Mouse (Mus musculus) embryonic facial prominence, embryonic 14.5 days (tissue): Measurements from ENCODE around the gene Gm11634. TPM values are rescaled to one million over a fixed set of nuclear protein-coding genes. Genes with fewer than 3 reads are reported as not detected.
"Not testable (repeated sequence)": the region's sequence is repeated elsewhere in the genome, so short reads cannot be mapped to it uniquely, and the experiment has no call there.

Experiments
- ATAC-seq: fragments of 200-750 bp; cut with Nextera tagmentation; 2 replicates; pipeline ENCODE4 v1.8.0; 2017; ENCODE audit warnings: low read depth, moderate number of reproducible peaks, moderate TSS enrichment
- DNase-seq: peaks from one replicate; pipeline ENCODE4 v3.0.0-alpha.2; 2015; ENCODE audit warnings: low spot score
- H3K27ac ChIP-seq: fragments of 300-500 bp; sonication (generic); replicated peaks from 2 replicates; pipeline ENCODE4 v1.5.1; 2014; ENCODE audit warnings: low read depth, mild to moderate bottlenecking, low read length, moderate library complexity
- H3K27me3 ChIP-seq: fragments of 300-500 bp; sonication (generic); replicated peaks from 2 replicates; pipeline ENCODE4 v1.6.1; 2014; ENCODE audit warnings: low read length; ENCODE audit not compliant: control insufficient read depth, insufficient read depth
- H3K36me3 ChIP-seq: fragments of 300-500 bp; sonication (generic); 2 replicates; pipeline ENCODE4 v1.6.1; 2014; ENCODE audit warnings: low read length, mixed read lengths; ENCODE audit not compliant: control insufficient read depth, insufficient read depth
- H3K4me1 ChIP-seq: fragments of 300-500 bp; sonication (generic); 2 replicates; pipeline ENCODE4 v1.6.1; 2014; ENCODE audit warnings: antibody characterized with exemption, low read length; ENCODE audit not compliant: control insufficient read depth, insufficient read depth
- H3K4me2 ChIP-seq: fragments of 300-500 bp; sonication (generic); 2 replicates; pipeline ENCODE4 v1.6.1; 2014; ENCODE audit warnings: low read depth, mild to moderate bottlenecking, low read length, moderate library complexity, mixed read lengths
- H3K4me3 ChIP-seq: fragments of 300-500 bp; sonication (generic); 2 replicates; pipeline ENCODE4 v1.5.1; 2014; ENCODE audit warnings: low read depth, mild to moderate bottlenecking, low read length
- H3K9ac ChIP-seq: fragments of 300-500 bp; sonication (generic); 2 replicates; pipeline ENCODE4 v1.6.1; 2014; ENCODE audit warnings: low read depth, mild to moderate bottlenecking, low read length, moderate library complexity, mixed read lengths
- H3K9me3 ChIP-seq: fragments of 300-500 bp; sonication (generic); 2 replicates; pipeline ENCODE4 v1.6.1; 2016; ENCODE audit warnings: low read length; ENCODE audit not compliant: control insufficient read depth
- WGBS: fragments of 180-500 bp; shearing (Covaris S2); extraction: QIAGEN DNeasy Blood & Tissue Kit; methylation state at CpG from one replicate; pipeline ENCODE4 v1.1.7; 2014; 5-methylcytosine and 5-hydroxymethylcytosine counted together
- polyA plus RNA-seq: library from polyadenylated mRNA; unstranded; fragments of >200 nt; fragmentation: Nextera tagmentation; extraction: Ambion mirVana; gene quantifications from 2 replicates; pipeline ENCODE4 v1.2.1, GENCODE M21; 2014

The Gm11634 gene
- not detected in 2 replicates for polyA plus RNA-seq

DNA sequence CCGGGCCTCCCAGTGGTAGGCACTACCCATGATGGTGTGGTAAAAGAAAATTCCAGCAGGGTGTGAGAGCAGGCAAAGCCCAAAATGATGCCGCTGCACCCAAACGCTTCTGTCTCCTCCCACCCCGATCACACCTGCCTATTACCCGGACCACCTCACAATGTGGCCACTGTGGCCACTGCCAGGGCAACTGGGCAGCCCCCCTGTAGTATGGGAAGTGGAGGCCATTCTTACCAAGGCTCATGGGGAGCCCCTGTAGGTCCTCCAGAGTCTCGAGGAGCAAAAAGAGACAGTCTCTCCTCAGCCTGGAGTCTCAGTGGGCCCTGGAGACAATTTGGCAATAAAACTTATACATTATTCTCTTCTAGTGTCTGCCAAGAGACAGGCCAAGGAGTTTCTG is at the start of gene Gm11634:
Gm11634 (minus strand) TSS at position 101 of the 400 bp plus-strand sequence.
- 80% methylated on average over 6 of the region's 6 CpGs for whole genome bisulfite sequencing

DNA sequence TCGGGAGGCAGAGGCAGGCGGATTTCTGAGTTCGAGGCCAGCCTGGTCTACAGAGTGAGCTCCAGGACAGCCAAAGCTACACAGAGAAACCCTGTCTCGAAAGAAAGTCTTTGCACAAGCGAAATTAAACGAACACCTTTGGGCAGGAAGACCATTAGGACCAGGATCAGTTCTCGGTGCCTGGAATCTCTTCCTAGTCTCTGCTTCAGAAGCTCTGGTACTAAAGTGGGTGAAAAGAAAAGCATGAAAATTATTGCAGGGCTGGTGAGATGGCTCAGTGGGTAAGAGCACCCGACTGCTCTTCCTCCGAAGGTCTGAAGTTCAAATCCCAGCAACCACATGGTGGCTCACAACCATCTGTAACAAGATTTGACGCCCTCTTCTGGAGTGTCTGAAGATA is 48.0 kb upstream of the Gm11634 start:
- not testable (repeated sequence) for H3K4me1 ChIP-seq, H3K27ac ChIP-seq, ATAC-seq, H3K4me2 ChIP-seq, DNase-seq, H3K36me3 ChIP-seq, H3K27me3 ChIP-seq, H3K9ac ChIP-seq, H3K4me3 ChIP-seq, H3K9me3 ChIP-seq
- WGBS: 93% methylated on average over 10 of the region's 10 CpGs

More for the DNA sequence above, at the start of gene Gm11634:
- no peak for ATAC-seq
- H3K27ac ChIP-seq: no peak within 1 kb of the TSS
- H3K36me3 ChIP-seq: no peaks in the 10 kb centered on the region
- no peaks in the 10 kb centered on the region for H3K4me1 ChIP-seq
- no peaks in the 10 kb centered on the region for H3K9me3 ChIP-seq
- no peak for DNase-seq
- H3K4me2 ChIP-seq: no peak within 1 kb of the TSS
- no peak within 1 kb of the TSS for H3K4me3 ChIP-seq
- no peaks in the 10 kb centered on the region for H3K27me3 ChIP-seq
- H3K9ac ChIP-seq: no peak within 1 kb of the TSS

DNA sequence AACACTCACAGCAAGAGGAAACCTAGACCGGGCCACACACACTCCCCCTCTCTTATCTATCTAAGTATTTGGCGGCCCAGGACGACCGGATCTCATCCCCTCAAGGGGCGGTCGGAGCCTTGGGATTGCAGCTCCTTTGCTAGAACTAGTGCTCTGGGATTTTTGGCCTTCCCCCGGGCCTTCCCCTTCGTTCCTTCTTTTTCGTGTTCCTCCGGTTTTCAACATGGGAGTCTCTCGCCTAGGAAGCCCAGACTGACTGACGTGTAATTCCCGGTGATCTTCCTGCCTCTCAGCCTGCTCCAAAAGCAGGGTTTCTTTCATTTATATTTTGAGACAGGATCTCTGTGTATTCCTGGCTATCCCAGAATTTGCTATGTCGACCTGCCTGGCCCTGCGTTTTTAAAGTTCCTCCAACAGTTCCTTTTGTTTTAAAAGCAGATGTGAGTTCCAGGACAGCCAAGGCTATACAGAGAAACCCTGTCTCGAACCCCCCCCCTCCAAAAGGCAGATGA is 47.3 kb upstream of the Gm11634 start:
- H3K4me1 ChIP-seq, H3K36me3 ChIP-seq, H3K9me3 ChIP-seq, DNase-seq, ATAC-seq, H3K27me3 ChIP-seq: not testable (repeated sequence)
- 10% methylated on average over 15 of the region's 16 CpGs for WGBS
- H3K27ac ChIP-seq: peak overlapping the region; percentile 91
- H3K4me3 ChIP-seq: peak overlapping the region; percentile 29
- H3K9ac ChIP-seq: peak overlapping the region; percentile 64
- H3K4me2 ChIP-seq: peak overlapping the region; percentile 46

DNA sequence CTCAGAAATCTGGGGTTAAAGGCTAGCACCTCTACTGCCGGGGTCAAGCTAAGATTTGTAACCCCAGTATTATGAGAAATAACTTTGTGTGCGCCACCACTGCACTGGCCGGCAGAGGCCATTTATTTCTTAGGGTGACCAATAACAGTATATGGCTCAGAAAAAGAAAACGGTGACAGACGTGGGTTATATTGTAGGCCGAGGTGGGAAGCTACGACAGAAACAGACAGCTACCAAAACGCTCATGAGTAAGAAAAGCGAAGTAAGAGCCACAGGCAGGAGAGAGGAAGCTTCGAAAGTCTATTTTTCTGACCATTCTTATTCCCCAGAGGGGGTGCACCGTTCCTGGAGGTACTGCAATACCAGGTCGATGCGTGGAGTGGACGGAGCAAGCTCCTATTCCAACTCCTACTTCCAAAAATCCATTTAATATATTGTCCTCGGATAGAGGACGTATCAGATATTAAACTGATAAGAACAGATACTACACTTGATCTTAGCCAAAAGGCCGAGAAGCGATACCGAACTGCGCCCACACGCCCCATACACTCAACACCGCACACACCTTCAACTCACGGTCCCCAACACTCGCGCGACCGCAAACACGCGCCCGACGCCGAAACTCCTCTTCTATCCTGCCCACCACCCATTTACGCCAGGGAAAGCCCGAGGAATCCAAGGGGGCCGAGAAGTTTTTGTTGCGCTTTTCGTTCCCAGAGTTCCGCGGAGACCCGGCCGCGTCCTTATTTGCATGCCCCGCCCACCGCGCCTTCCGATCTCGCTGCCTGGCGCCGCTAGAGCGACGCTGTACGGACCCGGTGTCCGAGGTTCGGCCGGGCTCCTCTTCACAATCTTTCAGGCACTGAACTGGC is 46.6 kb upstream of the Gm11634 start:
- peak overlapping the region; percentile 91 for H3K27ac ChIP-seq
- H3K36me3 ChIP-seq, H3K4me1 ChIP-seq, H3K9me3 ChIP-seq, H3K27me3 ChIP-seq: not testable (repeated sequence)
- ATAC-seq: peak; percentile 84
- peak overlapping the region; percentile 29 for H3K4me3 ChIP-seq
- peak; percentile 91 for DNase-seq
- peak overlapping the region; percentile 46 for H3K4me2 ChIP-seq
- WGBS: under 1% methylated on average over 41 of the region's 56 CpGs
- peak overlapping the region; percentile 64 for H3K9ac ChIP-seq

DNA sequence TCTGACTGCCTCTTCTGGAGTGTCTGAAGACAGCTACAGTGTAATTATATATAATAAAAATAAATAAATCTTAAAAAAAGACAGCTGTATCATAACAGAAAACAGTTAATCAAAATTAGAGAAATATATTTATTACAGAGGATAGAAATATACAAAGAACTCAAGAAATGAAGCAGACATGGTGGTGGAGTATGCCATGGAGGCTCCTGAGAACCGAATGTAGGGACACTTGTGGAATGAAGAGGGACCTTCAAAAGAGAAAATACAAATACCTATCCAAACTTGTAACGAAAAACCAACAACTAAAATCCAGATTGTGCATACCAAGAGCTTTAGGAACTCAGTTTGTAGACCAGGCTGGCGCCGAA is 46.0 kb upstream of the Gm11634 start:
- not testable (repeated sequence) for H3K9me3 ChIP-seq, H3K4me3 ChIP-seq, H3K4me1 ChIP-seq, H3K27ac ChIP-seq, H3K9ac ChIP-seq, H3K27me3 ChIP-seq, H3K36me3 ChIP-seq, DNase-seq, ATAC-seq, H3K4me2 ChIP-seq
- under 1% methylated on average over 4 of the region's 4 CpGs for WGBS

DNA sequence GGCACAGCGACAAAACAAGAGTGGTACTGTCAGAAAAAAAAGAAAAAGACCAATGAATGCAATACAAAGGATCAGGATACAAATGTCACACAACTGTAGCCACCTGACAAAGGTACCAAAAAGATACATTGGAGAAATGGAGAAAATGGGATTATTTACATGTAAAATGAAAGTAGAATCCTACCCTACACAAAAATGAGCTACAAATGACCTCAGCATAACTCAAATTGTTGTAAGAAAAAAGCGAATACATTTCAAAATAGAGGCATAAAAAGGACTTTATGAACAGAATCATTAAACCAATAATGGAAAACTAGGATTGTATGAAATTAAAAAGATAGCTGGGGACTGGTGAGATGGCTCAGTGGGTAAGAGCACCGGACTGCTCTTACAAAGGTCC is 45.5 kb upstream of the Gm11634 start:
- no peaks in the 10 kb centered on the region for H3K36me3 ChIP-seq
- H3K4me2 ChIP-seq: no peak overlapping the region
- H3K4me1 ChIP-seq: no peaks in the 10 kb centered on the region
- no peak overlapping the region for H3K9ac ChIP-seq
- H3K27ac ChIP-seq: no peak overlapping the region
- no peak overlapping the region for H3K4me3 ChIP-seq
- H3K27me3 ChIP-seq: no peaks in the 10 kb centered on the region
- ATAC-seq (no peak), DNase-seq (no peak)
- H3K9me3 ChIP-seq: no peaks in the 10 kb centered on the region
- WGBS: 56% methylated on average over 3 of the region's 3 CpGs

DNA sequence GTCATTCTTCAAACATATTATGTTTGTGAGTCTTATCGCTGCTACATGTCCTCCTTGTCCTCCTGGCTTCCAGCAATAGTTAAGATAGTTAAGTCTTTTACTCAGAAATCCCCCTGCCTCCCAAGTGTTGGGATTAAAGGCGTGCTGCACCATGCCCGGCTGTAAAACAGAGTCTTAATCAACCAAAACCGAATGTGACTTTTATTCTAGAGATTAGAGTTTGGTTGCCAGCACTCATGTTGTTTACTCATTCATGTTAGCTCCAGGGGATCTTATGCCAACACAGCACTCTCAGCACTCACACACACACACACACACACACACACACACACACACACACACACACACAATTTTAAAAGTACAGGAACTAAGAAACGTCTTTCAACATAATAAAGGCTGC is 43.9 kb upstream of the Gm11634 start:
- Histone ChIP-seq H3K9me3 (no peaks in the 10 kb centered on the region), H3K4me3 (no peak overlapping the region), H3K9ac (no peak overlapping the region), H3K4me1 (no peaks in the 10 kb centered on the region), H3K27ac (peak overlapping the region; percentile 23; the same call in 1 of the 2 replicates), H3K36me3 (no peaks in the 10 kb centered on the region), H3K4me2 (no peak overlapping the region), H3K27me3 (no peaks in the 10 kb centered on the region)
- ATAC-seq (no peak), DNase-seq (no peak)
- 44% methylated on average over 5 of the region's 5 CpGs for WGBS

DNA sequence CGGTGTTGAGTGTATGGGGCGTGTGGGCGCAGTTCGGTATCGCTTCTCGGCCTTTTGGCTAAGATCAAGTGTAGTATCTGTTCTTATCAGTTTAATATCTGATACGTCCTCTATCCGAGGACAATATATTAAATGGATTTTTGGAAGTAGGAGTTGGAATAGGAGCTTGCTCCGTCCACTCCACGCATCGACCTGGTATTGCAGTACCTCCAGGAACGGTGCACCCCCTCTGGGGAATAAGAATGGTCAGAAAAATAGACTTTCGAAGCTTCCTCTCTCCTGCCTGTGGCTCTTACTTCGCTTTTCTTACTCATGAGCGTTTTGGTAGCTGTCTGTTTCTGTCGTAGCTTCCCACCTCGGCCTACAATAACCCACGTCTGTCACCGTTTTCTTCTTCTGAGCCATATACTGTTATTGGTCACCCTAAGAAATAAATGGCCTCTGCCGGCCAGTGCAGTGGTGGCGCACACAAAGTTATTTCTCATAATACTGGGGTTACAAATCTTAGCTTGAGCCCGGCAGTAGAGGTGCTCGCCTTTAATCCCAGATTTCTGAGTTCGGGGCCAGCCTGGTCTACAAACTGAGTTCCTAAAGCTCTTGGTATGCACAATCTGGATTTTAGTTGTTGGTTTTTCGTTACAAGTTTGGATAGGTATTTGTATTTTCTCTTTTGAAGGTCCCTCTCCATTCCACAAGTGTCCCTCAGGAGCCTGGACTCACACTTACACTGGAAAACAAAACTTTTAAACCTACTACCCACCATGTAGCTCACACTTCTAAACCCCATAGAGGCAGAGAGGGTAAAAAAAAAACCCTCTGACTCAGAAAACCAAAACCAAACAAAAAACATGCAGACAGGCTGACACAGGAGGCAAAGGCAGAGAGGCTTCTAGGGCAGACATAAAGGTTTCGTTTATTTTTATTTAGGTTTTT is 42.9 kb upstream of the Gm11634 start:
- H3K27me3 ChIP-seq, H3K36me3 ChIP-seq, H3K4me1 ChIP-seq, H3K9me3 ChIP-seq, H3K4me3 ChIP-seq: not testable (repeated sequence)
- 5% methylated on average over 13 of the region's 26 CpGs for WGBS
- Histone ChIP-seq H3K4me2 (peak overlapping the region; percentile 49), H3K27ac (peak overlapping the region; percentile 71), H3K9ac (0 out of 2 replicates have a peak overlapping the region, but pooled peaks have one; percentile 22)
- peak; percentile 91 for DNase-seq
- ATAC-seq: peak; percentile 86
